ENCODE assay signal across 25 mouse cellular contexts in genomic region chr3:27544061-27544460, GRCm38 (mm10).
"Had no signal": no experiment of that assay in that cellular context is flagged by ENCODE, and none has a peak within 500 bp of the region (broad histone marks: within the 10 kb centered on the region; RNA-seq: fewer than 3 reads in every experiment).

No protein-coding gene starts in this region.

- H3K4me3 ChIP-seq: embryonic facial prominence, embryonic 10.5 days; embryonic facial prominence, embryonic 12.5 days; embryonic facial prominence, embryonic 13.5 days; embryonic facial prominence, embryonic 15.5 days; erythroblast, embryonic 14.5 days; forebrain, embryonic 10.5 days; forebrain, embryonic 12.5 days; forebrain, embryonic 13.5 days; forebrain, embryonic 15.5 days; gastrocnemius, adult 2 months; heart, adult 2 months had no signal

- H3K36me3 ChIP-seq: forebrain, embryonic 12.5 days; forebrain, embryonic 15.5 days had no signal

- H3K9me3 ChIP-seq: embryonic facial prominence, embryonic 10.5 days; embryonic facial prominence, embryonic 12.5 days; embryonic facial prominence, embryonic 13.5 days; embryonic facial prominence, embryonic 15.5 days; forebrain, embryonic 10.5 days; forebrain, embryonic 12.5 days; forebrain, embryonic 13.5 days; forebrain, embryonic 15.5 days had no signal

- H3K4me1 ChIP-seq: embryonic facial prominence, embryonic 10.5 days; embryonic facial prominence, embryonic 12.5 days; forebrain, embryonic 10.5 days; forebrain, embryonic 12.5 days; forebrain, embryonic 13.5 days; forebrain, embryonic 15.5 days had no signal

- DNase-seq: cerebellum, adult 2 months; cerebellum, adult 8-10 months; cerebellum, adult 9-10 months; cerebellum, adult 9-11 months; cerebellum, postnatal 10 days; cerebellum, postnatal 14 days; cerebellum, postnatal 25 days; cerebellum, postnatal 36 days; embryo, embryonic 11 days; forebrain, postnatal 0 days; gastrocnemius, adult 2 months; gastrocnemius, postnatal 10 days; gastrocnemius, postnatal 14 days; gastrocnemius, postnatal 25 days; gastrocnemius, postnatal 36 days; heart, adult 2 months had no signal

- H3K27me3 ChIP-seq: embryonic facial prominence, embryonic 12.5 days; embryonic facial prominence, embryonic 13.5 days; embryonic facial prominence, embryonic 15.5 days; forebrain, embryonic 12.5 days; forebrain, embryonic 13.5 days; forebrain, embryonic 15.5 days had no signal

- H3K27ac ChIP-seq: embryonic facial prominence, embryonic 10.5 days; embryonic facial prominence, embryonic 12.5 days; embryonic facial prominence, embryonic 13.5 days; embryonic facial prominence, embryonic 15.5 days; forebrain, embryonic 10.5 days; forebrain, embryonic 12.5 days; forebrain, embryonic 13.5 days; forebrain, embryonic 15.5 days; gastrocnemius, adult 2 months; heart, adult 2 months had no signal
